Mouse (Mus musculus) midbrain, postnatal 0 days (tissue): Measurements from ENCODE around the gene 0610009B22Rik. TPM values are rescaled to one million over a fixed set of nuclear protein-coding genes. Genes with fewer than 3 reads are reported as not detected.
A peak's percentile ranks its signal among the peaks of the same experiment; 100 is the strongest.

Experiments
- ATAC-seq: fragments of 200-750 bp; cut with Nextera tagmentation; 2 replicates; pipeline ENCODE4 v1.8.0; 2017; ENCODE audit warnings: moderate number of reproducible peaks, mild to moderate bottlenecking, moderate TSS enrichment, moderate library complexity; ENCODE audit not compliant: low FRiP score
- DNase-seq: peaks from one replicate; pipeline ENCODE4 v3.0.0-alpha.2; 2015; ENCODE audit warnings: low spot score
- H3K27ac ChIP-seq: fragments of 300-500 bp; sonication (generic); 2 replicates; pipeline ENCODE4 v1.5.1; 2014; ENCODE audit warnings: low read depth, mild to moderate bottlenecking, low read length, mixed read lengths
- H3K27me3 ChIP-seq: fragments of 300-500 bp; sonication (generic); 2 replicates; pipeline ENCODE4 v1.6.1; 2014; ENCODE audit warnings: low read length, control low read depth, mixed read lengths; ENCODE audit not compliant: insufficient read depth
- H3K36me3 ChIP-seq: fragments of 300-500 bp; sonication (generic); 2 replicates; pipeline ENCODE4 v1.6.1; 2014; ENCODE audit warnings: low read length, control low read depth, mixed read lengths; ENCODE audit not compliant: insufficient read depth
- H3K4me1 ChIP-seq: fragments of 300-500 bp; sonication (generic); 2 replicates; pipeline ENCODE4 v1.6.1; 2014; ENCODE audit warnings: mild to moderate bottlenecking, control low read depth, antibody characterized with exemption, low read length, mixed read lengths; ENCODE audit not compliant: insufficient read depth
- H3K4me2 ChIP-seq: fragments of 300-500 bp; sonication (generic); 2 replicates; pipeline ENCODE4 v1.6.1; 2014; ENCODE audit warnings: low read depth, mild to moderate bottlenecking, low read length, mixed read lengths; ENCODE audit not compliant: poor library complexity, severe bottlenecking
- H3K4me3 ChIP-seq: fragments of 300-500 bp; sonication (generic); 2 replicates; pipeline ENCODE4 v1.5.1; 2014; ENCODE audit warnings: low read depth, mild to moderate bottlenecking, low read length, moderate library complexity
- H3K9ac ChIP-seq: fragments of 300-500 bp; sonication (generic); replicated peaks from 2 replicates; pipeline ENCODE4 v1.6.1; 2014; ENCODE audit warnings: mild to moderate bottlenecking, low read length, moderate library complexity, mixed read lengths; ENCODE audit not compliant: poor library complexity, severe bottlenecking
- H3K9me3 ChIP-seq: fragments of 300-500 bp; sonication (generic); 2 replicates; pipeline ENCODE4 v1.6.1; 2016; ENCODE audit warnings: low read length, control low read depth
- CTCF ChIP-seq: IDR thresholded peaks from 2 replicates; pipeline ENCODE4 v1.5.1; 2016; ENCODE audit warnings: antibody characterized with exemption, mild to moderate bottlenecking
- WGBS: fragments of 180-500 bp; shearing (Covaris S2); extraction: QIAGEN DNeasy Blood & Tissue Kit; methylation state at CpG from one replicate; pipeline ENCODE4 v1.1.7; 2014; 5-methylcytosine and 5-hydroxymethylcytosine counted together
- polyA plus RNA-seq: library from polyadenylated mRNA; unstranded; fragments of >200 nt; fragmentation: Nextera tagmentation; extraction: Ambion mirVana; gene quantifications from 2 replicates; pipeline ENCODE4 v1.2.1, GENCODE M21; 2015
- total RNA-seq: library from RNA; depleted of rRNA; stranded (reverse); fragments of >200 nt; gene quantifications from 2 replicates; pipeline ENCODE4 v1.2.3, GENCODE M21; 2014

0610009B22Rik gene
- total and polyA plus RNA-seq, 2 experiments from 2014 or later: 31.8 to 83.4 TPM

GRCm38 (mm10) chr11:51656798-51657521 lies 31.7 kb downstream of the 0610009B22Rik start:
- no peaks in the 10 kb centered on the region for H3K36me3 ChIP-seq
- no peaks in the 10 kb centered on the region for H3K9me3 ChIP-seq
- H3K27me3 ChIP-seq: no peaks in the 10 kb centered on the region; the same call in 1 of the 2 replicates
- no peaks in the 10 kb centered on the region for H3K4me1 ChIP-seq
- no peak overlapping the region for H3K4me3 ChIP-seq
- no peak overlapping the region for H3K4me2 ChIP-seq
- ATAC-seq (no peak), DNase-seq (no peak)
- H3K27ac ChIP-seq: no peak overlapping the region
- WGBS: 85% methylated on average over 10 of the region's 10 CpGs
- TF ChIP-seq CTCF: no peak
- no peak overlapping the region for H3K9ac ChIP-seq

GRCm38 (mm10) chr11:51654891-51655290 lies 33.8 kb downstream of the 0610009B22Rik start:
- no peak overlapping the region for H3K9ac ChIP-seq
- no peak overlapping the region for H3K4me2 ChIP-seq
- 98% methylated on average over 3 of the region's 3 CpGs for WGBS
- TF ChIP-seq CTCF: no peak
- no peak for DNase-seq
- no peak for ATAC-seq
- H3K36me3 ChIP-seq: no peaks in the 10 kb centered on the region
- peaks cover 2% of the 10 kb centered on the region; the same call in 1 of the 2 replicates for H3K4me1 ChIP-seq
- H3K27ac ChIP-seq: no peak overlapping the region
- H3K27me3 ChIP-seq: no peaks in the 10 kb centered on the region; the same call in 1 of the 2 replicates
- no peak overlapping the region for H3K4me3 ChIP-seq
- H3K9me3 ChIP-seq: no peaks in the 10 kb centered on the region

GRCm38 (mm10) chr11:51653736-51654135 lies 34.9 kb downstream of the 0610009B22Rik start:
- WGBS: 90% methylated on average over 6 of the region's 6 CpGs
- TF ChIP-seq CTCF: no peak
- Histone ChIP-seq H3K36me3 (no peaks in the 10 kb centered on the region), H3K4me1 (peaks cover 6% of the 10 kb centered on the region; the same call in 1 of the 2 replicates), H3K27me3 (no peaks in the 10 kb centered on the region; the same call in 1 of the 2 replicates), H3K4me3 (no peak overlapping the region), H3K4me2 (no peak overlapping the region), H3K27ac (no peak overlapping the region), H3K9me3 (no peaks in the 10 kb centered on the region), H3K9ac (no peak overlapping the region)
- DNase-seq (no peak), ATAC-seq (no peak)

GRCm38 (mm10) chr11:51652889-51653418 lies 35.7 kb downstream of the 0610009B22Rik start:
- Histone ChIP-seq H3K27me3 (no peaks in the 10 kb centered on the region; the same call in 1 of the 2 replicates), H3K9me3 (no peaks in the 10 kb centered on the region)
- no peak for DNase-seq

GRCm38 (mm10) chr11:51650691-51651515 lies 37.8 kb downstream of the 0610009B22Rik start, which contains the start of the genes N4bp3 and D930048N14Rik:
N4bp3 (minus strand) TSS chr11:51650842.
D930048N14Rik (plus strand) TSS chr11:51650954.
- H3K9me3 ChIP-seq: no peaks in the 10 kb centered on the region
- H3K4me2 ChIP-seq: peak within 1 kb of the TSS; percentile 69
- H3K27ac ChIP-seq: peak within 1 kb of the TSS; percentile 38
- peak within 1 kb of the TSS; percentile 65 for H3K4me3 ChIP-seq
- TF ChIP-seq CTCF: no peak
- H3K27me3 ChIP-seq: no peaks in the 10 kb centered on the region; the same call in 1 of the 2 replicates
- no peaks in the 10 kb centered on the region for H3K36me3 ChIP-seq
- WGBS: 2% methylated on average over 62 of the region's 70 CpGs
- DNase-seq: peak; percentile 70
- peak; percentile 76 for ATAC-seq
- H3K4me1 ChIP-seq: peaks cover 6% of the 10 kb centered on the region; the same call in 1 of the 2 replicates
- H3K9ac ChIP-seq: peak within 1 kb of the TSS; percentile 61

More at GRCm38 (mm10) chr11:51652889-51653418, 35.7 kb downstream of the 0610009B22Rik start:
- no peak for ATAC-seq
- Histone ChIP-seq H3K9ac (no peak overlapping the region), H3K27ac (no peak overlapping the region), H3K4me1 (peaks cover 6% of the 10 kb centered on the region; the same call in 1 of the 2 replicates), H3K4me2 (no peak overlapping the region), H3K36me3 (no peaks in the 10 kb centered on the region), H3K4me3 (no peak overlapping the region)
- TF ChIP-seq CTCF: peak; percentile 16; the same call in 1 of the 2 replicates
- 92% methylated on average over 4 of the region's 4 CpGs for WGBS
